Mouse (Mus musculus): ENCODE data around the gene 9930022D16Rik.

DNA sequence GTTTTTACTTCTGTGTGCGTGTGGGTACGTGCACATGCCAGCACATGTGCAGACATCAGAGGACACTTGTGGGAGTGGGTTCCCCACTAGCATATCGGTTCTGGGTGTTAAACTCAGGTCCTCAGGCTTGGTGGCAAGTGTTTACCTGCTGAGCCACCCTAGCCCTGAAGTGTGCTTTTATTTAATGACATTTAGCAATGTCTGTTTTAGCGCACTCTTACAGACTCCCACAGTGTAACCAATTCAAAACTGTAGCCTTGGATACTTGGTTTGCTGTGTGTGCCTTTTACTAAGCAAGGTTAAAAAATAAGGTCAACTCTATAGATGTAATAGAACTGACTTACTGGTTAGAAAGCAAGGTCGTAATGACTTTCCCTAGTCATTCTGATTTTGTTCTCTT lies 47.9 kb upstream of the 9930022D16Rik start:
- TF ChIP-seq CTCF (IDR thresholded peaks at IDR 0.05 in 2 of 3, conservative IDR thresholded peaks at IDR 0.05 in 1 of 3; ENCODE audit: control insufficient read depth in 1 of 3, insufficient read depth in 1 of 3, low read depth in 2 of 3, low read length in 3 of 3, poor library complexity in 1 of 3, severe bottlenecking in 1 of 3) (no peak), ZKSCAN1 (IDR thresholded peaks at IDR 0.05; ENCODE audit: low read depth, low read length) (no peak), GATA1 (IDR thresholded peaks at IDR 0.05; ENCODE audit: low read depth, low read length) (no peak), CHD1 (IDR thresholded peaks at IDR 0.05; ENCODE audit: low read depth, low read length) (no peak), EP300 (IDR thresholded peaks at IDR 0.05; ENCODE audit: low read depth in 1 of 2, low read length in 2 of 2) (no peak), E2F4 (IDR thresholded peaks at IDR 0.05; ENCODE audit: borderline replicate concordance, low read depth, low read length) (no peak), MEF2A (IDR thresholded peaks at IDR 0.05; ENCODE audit: extremely low read depth, insufficient replicate concordance, low read depth, low read length, poor library complexity, severe bottlenecking) (no peak), USF1 (IDR thresholded peaks at IDR 0.05; ENCODE audit: low read depth, low read length) (no peak), MAX (IDR thresholded peaks at IDR 0.05; ENCODE audit: low read length) (no peak), POLR2A (IDR thresholded peaks at IDR 0.05; ENCODE audit: control insufficient read depth in 1 of 2, insufficient read depth in 1 of 2, low read depth in 1 of 2, low read length in 2 of 2, poor library complexity in 1 of 2) (no peak)

Data from MEL (cell line).